Mouse (Mus musculus): ENCODE measurements around the gene Ccdc148. TPM values are rescaled to one million over a fixed set of nuclear protein-coding genes. Genes with fewer than 3 reads are reported as not detected.

Gene Ccdc148
- 0.06 TPM for polyA plus RNA-seq (2012; fragmentation: generic; extraction: Trizol)

DNA sequence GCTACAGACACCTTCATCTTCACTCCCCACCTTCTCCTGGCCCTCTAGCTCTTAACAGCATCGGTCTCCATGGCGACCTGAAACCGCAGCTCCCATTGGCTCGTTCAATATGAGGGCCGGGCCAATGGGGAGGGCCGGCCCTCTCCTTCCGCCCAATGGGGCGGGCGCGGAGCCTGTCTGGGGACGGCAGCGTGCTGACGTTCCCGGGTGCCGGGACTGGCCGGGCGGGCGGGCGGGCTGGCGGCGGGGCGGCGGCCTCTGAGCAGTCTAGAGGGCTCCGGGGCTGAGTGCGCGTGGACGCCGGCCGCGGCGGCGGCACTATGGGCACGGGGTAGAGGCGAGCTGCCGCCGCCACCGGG lies at the start of gene Ccdc148, which contains the start of gene Pkp4:
Gene Ccdc148, minus strand, starts transcription at position 79 of the 359 bp plus-strand sequence.
Gene Pkp4, plus strand, starts transcription at position 246 of the 359 bp plus-strand sequence.
- Histone ChIP-seq H3K4me3 (peak within 1 kb of the TSS; percentile 42), H3K4me2 (ENCODE audit: low read depth) (peak within 1 kb of the TSS; percentile 100), H3ac (ENCODE audit: control insufficient read depth, insufficient read length) (peak within 1 kb of the TSS; percentile 93), H3K27me3 (ENCODE audit: control insufficient read depth, insufficient read depth, insufficient read length) (no peaks in the 10 kb centered on the region), H3K36me3 (ENCODE audit: control insufficient read depth, insufficient read depth) (no peaks in the 10 kb centered on the region), H3K79me2 (ENCODE audit: control insufficient read depth, insufficient read depth) (peaks cover 38% of the 10 kb centered on the region)
- TF ChIP-seq POLR2A (IDR thresholded peaks at IDR 0.05; ENCODE audit: insufficient read length, low read depth) (peak; percentile 65), MAX (IDR thresholded peaks at IDR 0.05; ENCODE audit: low read depth) (no peak)

DNA sequence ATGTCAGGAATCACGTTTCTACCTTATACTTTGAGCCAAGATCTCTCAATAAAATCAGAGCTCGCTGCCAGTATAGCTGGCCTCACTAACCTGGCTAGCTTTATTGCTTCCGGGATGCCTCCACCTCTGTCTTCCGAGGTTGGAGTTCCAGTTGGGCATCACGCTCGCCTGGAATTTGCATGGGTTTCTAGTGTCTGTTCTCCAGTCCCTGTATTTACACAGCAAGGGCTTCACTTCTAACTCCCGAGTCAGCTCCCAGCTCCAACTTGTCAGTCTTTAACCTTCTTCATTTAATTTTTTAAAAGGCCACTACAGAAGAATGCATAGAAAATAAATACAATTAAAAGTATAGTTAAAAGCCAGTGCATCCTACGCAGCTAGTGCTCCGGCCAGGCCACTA lies 47.8 kb upstream of the Ccdc148 start:
- TF ChIP-seq MYOD1 (IDR thresholded peaks at IDR 0.05; ENCODE audit: control insufficient read depth in 1 of 3, insufficient read length in 2 of 3, low read depth in 2 of 3) (no peak), MAX (IDR thresholded peaks at IDR 0.05; ENCODE audit: low read depth) (no peak), MYOG (IDR thresholded peaks at IDR 0.05; ENCODE audit: control insufficient read depth in 1 of 3, insufficient read depth in 1 of 3, insufficient read length in 2 of 3, low read depth in 2 of 3) (no peak), TCF12 (IDR thresholded peaks at IDR 0.05; ENCODE audit: insufficient read depth, poor library complexity, severe bottlenecking) (no peak), SRF (IDR thresholded peaks at IDR 0.05; ENCODE audit: control insufficient read depth, insufficient read length, low read depth) (no peak), E2F4 (IDR thresholded peaks at IDR 0.05; ENCODE audit: insufficient read depth) (no peak), TCF3 (IDR thresholded peaks at IDR 0.05; ENCODE audit: insufficient read length, low read depth) (no peak), CEBPB (IDR thresholded peaks at IDR 0.05; ENCODE audit: insufficient read depth, poor library complexity, severe bottlenecking) (no peak), USF1 (IDR thresholded peaks at IDR 0.05; ENCODE audit: low read depth) (no peak), REST (IDR thresholded peaks at IDR 0.05; ENCODE audit: insufficient read depth, insufficient read length) (no peak), POLR2A (IDR thresholded peaks at IDR 0.05; ENCODE audit: insufficient read length, low read depth) (no peak), POLR2AphosphoS2 (IDR thresholded peaks at IDR 0.05; ENCODE audit: insufficient read length, low read depth) (no peak)
- Histone ChIP-seq H3K4me3 (no peak overlapping the region), H3K36me3 (ENCODE audit: control insufficient read depth, insufficient read depth) (no peaks in the 10 kb centered on the region), H3K79me2 (ENCODE audit: control insufficient read depth, insufficient read depth) (peaks cover 42% of the 10 kb centered on the region), H3ac (ENCODE audit: control insufficient read depth, insufficient read length) (no peak overlapping the region), H3K27me3 (ENCODE audit: control insufficient read depth, insufficient read depth, insufficient read length) (no peaks in the 10 kb centered on the region), H3K4me2 (ENCODE audit: low read depth) (no peak overlapping the region)

GRCm38 (mm10) chr2:59207725-59208124 lies 47.2 kb upstream of the Ccdc148 start:
- TF ChIP-seq MYOD1 (IDR thresholded peaks at IDR 0.05; ENCODE audit: control insufficient read depth in 1 of 3, insufficient read length in 2 of 3, low read depth in 2 of 3) (no peak), POLR2AphosphoS2 (IDR thresholded peaks at IDR 0.05; ENCODE audit: insufficient read length, low read depth) (no peak), E2F4 (IDR thresholded peaks at IDR 0.05; ENCODE audit: insufficient read depth) (no peak), TCF12 (IDR thresholded peaks at IDR 0.05; ENCODE audit: insufficient read depth, poor library complexity, severe bottlenecking) (no peak), REST (IDR thresholded peaks at IDR 0.05; ENCODE audit: insufficient read depth, insufficient read length) (no peak), MAX (IDR thresholded peaks at IDR 0.05; ENCODE audit: low read depth) (no peak), USF1 (IDR thresholded peaks at IDR 0.05; ENCODE audit: low read depth) (no peak), TCF3 (IDR thresholded peaks at IDR 0.05; ENCODE audit: insufficient read length, low read depth) (no peak), SRF (IDR thresholded peaks at IDR 0.05; ENCODE audit: control insufficient read depth, insufficient read length, low read depth) (no peak), CEBPB (IDR thresholded peaks at IDR 0.05; ENCODE audit: insufficient read depth, poor library complexity, severe bottlenecking) (no peak), MYOG (IDR thresholded peaks at IDR 0.05; ENCODE audit: control insufficient read depth in 1 of 3, insufficient read depth in 1 of 3, insufficient read length in 2 of 3, low read depth in 2 of 3) (no peak)
- no peaks in the 10 kb centered on the region for H3K27me3 ChIP-seq (ENCODE audit: control insufficient read depth, insufficient read depth, insufficient read length)
- H3K4me3 ChIP-seq, result no peak overlapping the region
- H3ac ChIP-seq (ENCODE audit: control insufficient read depth, insufficient read length), result no peak overlapping the region
- peaks cover 43% of the 10 kb centered on the region for H3K79me2 ChIP-seq (ENCODE audit: control insufficient read depth, insufficient read depth)
- H3K36me3 ChIP-seq (ENCODE audit: control insufficient read depth, insufficient read depth), result no peaks in the 10 kb centered on the region
- no peak overlapping the region for H3K4me2 ChIP-seq (ENCODE audit: low read depth)

DNA sequence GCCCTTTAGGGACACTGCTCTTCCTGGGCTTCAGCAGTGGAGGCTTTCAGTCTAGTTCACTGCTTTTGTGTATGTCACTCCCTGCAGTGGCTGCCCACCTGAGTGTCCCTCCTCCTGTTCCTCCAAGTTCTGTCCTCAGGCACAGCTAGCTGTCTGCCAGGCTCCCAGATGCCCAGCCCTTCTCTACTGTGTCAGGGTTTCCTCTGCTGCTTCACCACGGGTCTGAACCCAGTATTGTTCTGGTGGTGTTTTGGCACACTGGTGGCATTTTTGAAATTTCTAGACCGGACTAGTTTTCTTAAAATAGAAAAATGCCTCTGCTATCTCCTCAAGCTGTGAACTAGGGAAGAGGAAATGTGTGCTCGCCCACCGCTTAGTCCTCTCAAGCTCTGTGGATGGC lies 46.8 kb upstream of the Ccdc148 start:
- Histone ChIP-seq H3K27me3 (ENCODE audit: control insufficient read depth, insufficient read depth, insufficient read length) (no peaks in the 10 kb centered on the region), H3K4me3 (no peak overlapping the region), H3K4me2 (ENCODE audit: low read depth) (no peak overlapping the region), H3ac (ENCODE audit: control insufficient read depth, insufficient read length) (no peak overlapping the region), H3K79me2 (ENCODE audit: control insufficient read depth, insufficient read depth) (peaks cover 42% of the 10 kb centered on the region), H3K36me3 (ENCODE audit: control insufficient read depth, insufficient read depth) (no peaks in the 10 kb centered on the region)
- no peak for TF ChIP-seq POLR2AphosphoS2 (IDR thresholded peaks at IDR 0.05; ENCODE audit: insufficient read length, low read depth)
- TF ChIP-seq TCF12 (IDR thresholded peaks at IDR 0.05; ENCODE audit: insufficient read depth, poor library complexity, severe bottlenecking), result no peak

DNA sequence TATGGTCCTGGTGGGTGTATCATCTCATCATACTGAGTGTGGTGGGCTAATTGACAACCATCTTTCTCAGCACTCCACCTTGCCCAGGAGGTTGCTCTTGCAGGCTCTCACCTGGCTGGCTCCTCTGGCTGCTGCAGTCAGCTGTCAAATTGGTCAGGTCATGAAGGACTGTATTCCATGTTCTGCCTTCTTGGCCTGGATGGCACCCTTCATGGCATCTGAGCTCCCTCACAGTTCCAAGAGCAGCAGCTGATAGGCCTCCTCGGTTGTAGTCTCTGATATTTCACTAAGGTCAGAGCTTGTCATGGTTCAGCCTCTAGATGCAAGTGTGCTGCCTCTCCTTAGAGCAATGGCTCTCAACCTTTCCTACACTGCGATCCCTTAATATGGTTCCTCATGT lies 45.7 kb upstream of the Ccdc148 start:
- H3K4me3 ChIP-seq, result no peak overlapping the region
- no peak for TF ChIP-seq MYOD1 (IDR thresholded peaks at IDR 0.05; ENCODE audit: control insufficient read depth in 1 of 3, insufficient read length in 2 of 3, low read depth in 2 of 3)
- no peak overlapping the region for H3K4me2 ChIP-seq (ENCODE audit: low read depth)
- H3K79me2 ChIP-seq (ENCODE audit: control insufficient read depth, insufficient read depth), result peaks cover 42% of the 10 kb centered on the region
- H3K27me3 ChIP-seq (ENCODE audit: control insufficient read depth, insufficient read depth, insufficient read length), result no peaks in the 10 kb centered on the region
- no peak overlapping the region for H3ac ChIP-seq (ENCODE audit: control insufficient read depth, insufficient read length)
- no peaks in the 10 kb centered on the region for H3K36me3 ChIP-seq (ENCODE audit: control insufficient read depth, insufficient read depth)

DNA sequence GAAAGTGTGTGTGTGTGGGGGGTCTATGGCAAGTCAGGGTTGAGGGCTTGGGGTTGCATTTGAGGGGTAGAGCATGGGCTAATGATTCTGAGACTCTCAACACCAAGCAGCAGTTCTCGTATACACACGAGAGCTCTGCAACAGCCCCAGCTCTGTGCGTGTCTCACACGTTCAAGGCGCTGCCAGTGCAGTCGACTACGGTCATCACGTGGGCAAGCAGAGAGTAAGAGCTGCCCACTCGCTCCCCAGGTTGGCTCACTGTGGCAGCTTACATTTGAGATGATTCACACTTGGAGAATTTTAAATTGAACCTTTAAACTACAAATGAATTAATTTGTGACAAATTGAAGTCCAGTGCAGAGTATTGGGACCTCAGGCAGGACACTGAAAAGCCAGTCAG lies 44.6 kb upstream of the Ccdc148 start:
- H3K4me2 ChIP-seq (ENCODE audit: low read depth), result no peak overlapping the region

More for the DNA sequence above, 44.6 kb upstream of the Ccdc148 start:
- TF ChIP-seq MYOG (IDR thresholded peaks at IDR 0.05; ENCODE audit: control insufficient read depth in 1 of 3, insufficient read depth in 1 of 3, insufficient read length in 2 of 3, low read depth in 2 of 3) (no peak), MYOD1 (IDR thresholded peaks at IDR 0.05; ENCODE audit: control insufficient read depth in 1 of 3, insufficient read length in 2 of 3, low read depth in 2 of 3) (no peak), REST (IDR thresholded peaks at IDR 0.05; ENCODE audit: insufficient read depth, insufficient read length) (no peak), CEBPB (IDR thresholded peaks at IDR 0.05; ENCODE audit: insufficient read depth, poor library complexity, severe bottlenecking) (no peak), SRF (IDR thresholded peaks at IDR 0.05; ENCODE audit: control insufficient read depth, insufficient read length, low read depth) (no peak), POLR2AphosphoS2 (IDR thresholded peaks at IDR 0.05; ENCODE audit: insufficient read length, low read depth) (no peak)
- Histone ChIP-seq H3K79me2 (ENCODE audit: control insufficient read depth, insufficient read depth) (peaks cover 45% of the 10 kb centered on the region), H3K36me3 (ENCODE audit: control insufficient read depth, insufficient read depth) (no peaks in the 10 kb centered on the region), H3K27me3 (ENCODE audit: control insufficient read depth, insufficient read depth, insufficient read length) (no peaks in the 10 kb centered on the region), H3ac (ENCODE audit: control insufficient read depth, insufficient read length) (no peak overlapping the region), H3K4me3 (no peak overlapping the region)

All from myocyte (in vitro differentiated cells).